Comparison of ENCODE assay signal across 7 mouse cellular contexts in the genomic region with DNA sequence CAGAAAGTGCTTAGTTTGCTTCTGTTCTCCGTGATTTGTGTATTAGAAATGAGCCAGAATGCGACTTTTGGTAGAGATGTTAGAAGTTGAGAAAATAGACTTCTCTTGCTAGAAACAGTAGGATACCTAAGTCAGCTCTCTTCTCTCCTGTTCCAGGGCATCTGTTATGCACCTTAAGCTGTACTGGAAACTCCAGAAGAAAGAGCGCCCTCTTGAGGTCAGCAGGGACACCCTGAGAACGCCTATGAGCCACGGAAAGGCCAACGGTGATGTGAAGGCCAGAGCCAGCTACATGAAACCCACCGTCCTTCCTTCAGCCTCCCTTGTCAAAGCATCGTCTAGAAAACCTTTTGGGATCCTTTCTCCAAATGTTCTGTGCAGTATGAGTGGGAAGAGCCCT. TPM values are rescaled to one million over a fixed set of nuclear protein-coding genes. Genes with fewer than 3 reads are reported as not detected.
DNase-seq lines count a peak whose midpoint lies in the region; ATAC-seq lines count a peak whose summit lies in the region.

No protein-coding gene starts in this region.

- 38% methylated on average over 8 of the region's 8 CpGs for WGBS in hindbrain, embryonic 16.5 days
- WGBS in limb, embryonic 11.5 days = 45% methylated on average over 8 of the region's 8 CpGs

- H3K4me3 ChIP-seq in hindbrain, embryonic 16.5 days (ENCODE audit: low read length) = no peak overlapping the region
- H3K4me3 ChIP-seq in limb, embryonic 11.5 days (ENCODE audit: low read depth, low read length) = no peak overlapping the region

- no peaks in the 10 kb centered on the region for H3K27me3 ChIP-seq in hindbrain, embryonic 16.5 days (replicated peaks; ENCODE audit: control insufficient read depth, insufficient read depth, low read length)
- no peaks in the 10 kb centered on the region for H3K27me3 ChIP-seq in limb, embryonic 11.5 days (ENCODE audit: control insufficient read depth, insufficient read depth, low read length)

- no peak overlapping the region for H3K9ac ChIP-seq in hindbrain, embryonic 16.5 days (ENCODE audit: low read depth, low read length)
- H3K9ac ChIP-seq in limb, embryonic 11.5 days (ENCODE audit: low read length) = no peak overlapping the region

- peak; percentile 46 for DNase-seq in urinary bladder, postnatal 25 days (ENCODE audit: low spot score)
- no peak for DNase-seq in urinary bladder, postnatal 10 days (ENCODE audit: low spot score)
- peak; percentile 82 for DNase-seq in adrenal gland, postnatal 14 days
- peak; percentile 61 for DNase-seq in embryo, embryonic 11.5 days (ENCODE audit: low read depth, low spot score)
- peak; percentile 59 for DNase-seq in limb, embryonic 11.5 days (ENCODE audit: low spot score)
- peak; percentile 72 for DNase-seq in retina, postnatal 1 day

- H3K4me2 ChIP-seq in hindbrain, embryonic 16.5 days (ENCODE audit: low read length) = no peak overlapping the region
- no peak overlapping the region for H3K4me2 ChIP-seq in limb, embryonic 11.5 days (ENCODE audit: low read depth, severe bottlenecking)

- ATAC-seq in hindbrain, embryonic 16.5 days = peak; percentile 56; the same call in 1 of the 2 replicates
- ATAC-seq in limb, embryonic 11.5 days (ENCODE audit: insufficient number of reproducible peaks, low FRiP score, low TSS enrichment, low read depth) = no peak

- H3K4me1 ChIP-seq in hindbrain, embryonic 16.5 days (ENCODE audit: control insufficient read depth, insufficient read depth, low read depth, low read length) = no peaks in the 10 kb centered on the region
- H3K4me1 ChIP-seq in limb, embryonic 11.5 days (ENCODE audit: control insufficient read depth, insufficient read depth, low read length) = 0 out of 2 replicates have a peak, but pooled peaks cover 5% of the 10 kb centered on the region

- H3K9me3 ChIP-seq in hindbrain, embryonic 16.5 days (ENCODE audit: control insufficient read depth, low read length) = no peaks in the 10 kb centered on the region
- no peaks in the 10 kb centered on the region for H3K9me3 ChIP-seq in limb, embryonic 11.5 days (ENCODE audit: control insufficient read depth, low read length)

- H3K36me3 ChIP-seq in hindbrain, embryonic 16.5 days (ENCODE audit: control insufficient read depth, insufficient read depth, low read length) = peaks cover 3% of the 10 kb centered on the region; the same call in 1 of the 2 replicates
- H3K36me3 ChIP-seq in limb, embryonic 11.5 days (ENCODE audit: control insufficient read depth, insufficient read depth, low read length) = no peaks in the 10 kb centered on the region

- no peak overlapping the region for H3K27ac ChIP-seq in hindbrain, embryonic 16.5 days (ENCODE audit: low read depth, low read length)
- no peak overlapping the region for H3K27ac ChIP-seq in limb, embryonic 11.5 days (replicated peaks; ENCODE audit: low read depth, low read length)

RNA-seq across cellular contexts. Expression of a gene that starts 41.4 kb away (rescaled TPM):
- 12.3 and 14.0 TPM in 2 replicates for total RNA-seq in adrenal gland, postnatal 14 days (2021)
- 18.0 and 18.4 TPM in 2 replicates for polyA plus RNA-seq in hindbrain, embryonic 16.5 days (2015; fragmentation: Nextera tagmentation; extraction: Ambion mirVana)
- 17.4 and 19.5 TPM in 2 replicates for polyA plus RNA-seq in limb, embryonic 11.5 days (2014; fragmentation: Nextera tagmentation; extraction: Ambion mirVana)
